Mouse (Mus musculus) forebrain, embryonic 11.5 days (tissue): Measurements from ENCODE around the gene Mctp2. TPM values are rescaled to one million over a fixed set of nuclear protein-coding genes. Genes with fewer than 3 reads are reported as not detected.

Experiments
- ATAC-seq: fragments of 200-750 bp; cut with Nextera tagmentation; replicated peaks from 2 replicates; pipeline ENCODE4 v1.8.0; 2017; ENCODE audit warnings: moderate TSS enrichment; ENCODE audit not compliant: low FRiP score
- DNase-seq: peaks from one replicate; pipeline ENCODE4 v3.0.0-alpha.2; 2017; ENCODE audit warnings: low spot score
- H3K27ac ChIP-seq: fragments of 300-500 bp; sonication (generic); 2 replicates; pipeline ENCODE4 v1.5.1; 2014; ENCODE audit warnings: low read depth, low read length
- H3K27me3 ChIP-seq: fragments of 300-500 bp; sonication (generic); 2 replicates; pipeline ENCODE4 v1.6.1; 2014; ENCODE audit warnings: mild to moderate bottlenecking, low read length, mixed read lengths; ENCODE audit not compliant: control insufficient read depth, insufficient read depth
- H3K36me3 ChIP-seq: fragments of 300-500 bp; sonication (generic); 2 replicates; pipeline ENCODE4 v1.6.1; 2014; ENCODE audit warnings: mild to moderate bottlenecking, low read length, moderate library complexity, mixed read lengths; ENCODE audit not compliant: control insufficient read depth, insufficient read depth
- H3K4me1 ChIP-seq: fragments of 300-500 bp; sonication (generic); replicated peaks from 2 replicates; pipeline ENCODE4 v1.6.1; 2014; ENCODE audit warnings: low read length, mixed read lengths; ENCODE audit not compliant: control insufficient read depth, insufficient read depth
- H3K4me2 ChIP-seq: fragments of 300-500 bp; sonication (generic); 2 replicates; pipeline ENCODE4 v1.6.1; 2014; ENCODE audit warnings: low read depth, mild to moderate bottlenecking, low read length, moderate library complexity, mixed read lengths; ENCODE audit not compliant: severe bottlenecking
- H3K4me3 ChIP-seq: fragments of 300-500 bp; sonication (generic); 2 replicates; pipeline ENCODE4 v1.5.1; 2014; ENCODE audit warnings: low read depth, low read length
- H3K9ac ChIP-seq: fragments of 300-500 bp; sonication (generic); 2 replicates; pipeline ENCODE4 v1.6.1; 2014; ENCODE audit warnings: low read length
- H3K9me3 ChIP-seq: fragments of 300-500 bp; sonication (generic); 2 replicates; pipeline ENCODE4 v1.6.1; 2016; ENCODE audit warnings: low read length, mixed read lengths; ENCODE audit not compliant: control insufficient read depth
- WGBS: fragments of 180-500 bp; shearing (Covaris S2); extraction: QIAGEN DNeasy Blood & Tissue Kit; methylation state at CpG from one replicate; pipeline ENCODE4 v1.1.7; 2014; 5-methylcytosine and 5-hydroxymethylcytosine counted together
- polyA plus RNA-seq: library from polyadenylated mRNA; unstranded; fragments of >200 nt; fragmentation: Nextera tagmentation; extraction: Ambion mirVana; gene quantifications from 2 replicates; pipeline ENCODE4 v1.2.1, GENCODE M21; 2014

Mctp2 gene
- polyA plus RNA-seq, 1 experiment from 2014 or later: 0.08 TPM

GRCm38 (mm10) chr7:72145726-72146520 lies 160.5 kb downstream of the Mctp2 start:
- ATAC-seq (no peak), DNase-seq (no peak)
- 80% methylated on average over 17 of the region's 17 CpGs for WGBS
- Histone ChIP-seq H3K4me1 (peaks cover 3% of the 10 kb centered on the region; the same call in 1 of the 2 replicates), H3K4me3 (no peak overlapping the region), H3K9ac (no peak overlapping the region), H3K36me3 (no peaks in the 10 kb centered on the region), H3K27ac (no peak overlapping the region), H3K27me3 (no peaks in the 10 kb centered on the region), H3K9me3 (no peaks in the 10 kb centered on the region), H3K4me2 (no peak overlapping the region)

DNA sequence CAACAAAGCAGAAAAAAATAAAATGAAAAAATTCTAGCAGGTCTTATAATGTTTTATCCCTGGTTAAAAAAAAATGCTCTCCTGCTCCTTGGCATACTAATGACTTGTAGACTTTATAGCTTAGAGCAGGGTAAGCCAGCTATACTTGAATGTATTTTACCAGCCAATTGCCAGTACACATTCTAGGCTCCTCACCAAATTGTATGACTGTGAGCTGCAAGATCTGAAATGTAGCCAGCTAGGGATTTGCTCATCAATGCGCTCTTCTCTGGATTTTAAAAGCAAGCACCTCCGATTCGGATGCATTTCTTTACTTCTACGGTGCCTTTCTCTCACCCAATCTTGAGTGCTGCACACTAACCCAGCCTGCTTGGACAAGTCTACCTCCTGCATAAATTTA lies 167.7 kb downstream of the Mctp2 start:
- Histone ChIP-seq H3K4me3 (no peak overlapping the region), H3K36me3 (no peaks in the 10 kb centered on the region), H3K27me3 (no peaks in the 10 kb centered on the region), H3K4me2 (no peak overlapping the region), H3K4me1 (no peaks in the 10 kb centered on the region), H3K9me3 (no peaks in the 10 kb centered on the region), H3K27ac (no peak overlapping the region), H3K9ac (no peak overlapping the region)
- 97% methylated on average over 4 of the region's 4 CpGs for WGBS
- ATAC-seq: no peak
- no peak for DNase-seq

DNA sequence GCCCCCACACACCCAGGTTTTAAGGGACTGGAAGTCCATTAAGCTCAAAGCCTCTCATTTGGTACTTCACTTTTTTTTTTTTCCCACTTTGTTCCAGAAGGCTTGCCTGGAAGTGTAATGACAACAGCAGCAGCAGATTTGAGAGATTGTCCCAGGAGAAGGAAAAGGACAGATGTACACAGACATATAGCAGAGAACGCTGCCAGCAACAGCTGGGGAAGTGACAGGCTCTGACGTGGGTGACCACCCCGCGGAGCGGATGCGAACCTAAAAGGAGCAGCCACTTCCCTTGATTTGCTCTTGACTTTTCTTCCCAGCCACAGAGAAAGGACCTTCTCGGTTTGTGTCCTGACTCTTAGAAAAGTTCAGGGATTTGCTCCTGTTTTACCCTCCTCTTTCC lies 185.4 kb downstream of the Mctp2 start:
- 80% methylated on average over 7 of the region's 7 CpGs for WGBS
- Histone ChIP-seq H3K4me1 (no peaks in the 10 kb centered on the region), H3K9ac (no peak overlapping the region), H3K4me3 (no peak overlapping the region), H3K36me3 (no peaks in the 10 kb centered on the region), H3K4me2 (no peak overlapping the region), H3K9me3 (no peaks in the 10 kb centered on the region), H3K27ac (no peak overlapping the region), H3K27me3 (no peaks in the 10 kb centered on the region)
- DNase-seq (no peak), ATAC-seq (no peak)

DNA sequence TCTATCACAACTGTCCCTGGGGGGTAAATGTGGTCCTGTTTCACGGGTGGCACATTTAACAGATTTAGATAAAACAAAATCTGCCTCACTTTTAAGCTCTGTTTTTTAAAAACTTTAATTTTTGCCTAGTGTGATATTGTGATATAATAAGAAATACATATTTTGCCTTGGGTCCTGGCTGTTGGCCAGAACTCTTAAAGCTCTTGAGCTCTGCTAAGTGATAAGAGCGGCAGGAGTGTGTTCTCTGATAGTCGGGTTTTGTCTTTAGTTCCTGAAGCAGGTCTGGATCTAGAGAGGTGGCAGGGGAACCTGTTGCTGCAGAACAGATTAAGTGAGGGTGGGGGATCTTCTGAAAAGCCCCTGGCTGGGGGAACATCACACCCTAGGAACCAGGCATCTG lies 186.7 kb downstream of the Mctp2 start:
- H3K36me3 ChIP-seq: no peaks in the 10 kb centered on the region
- H3K9ac ChIP-seq: no peak overlapping the region
- H3K27me3 ChIP-seq: no peaks in the 10 kb centered on the region
- no peaks in the 10 kb centered on the region for H3K4me1 ChIP-seq
- no peak overlapping the region for H3K27ac ChIP-seq
- H3K4me3 ChIP-seq: no peak overlapping the region
- H3K4me2 ChIP-seq: no peak overlapping the region
- ATAC-seq (no peak), DNase-seq (no peak)
- 88% methylated on average over 3 of the region's 3 CpGs for WGBS
- H3K9me3 ChIP-seq: no peaks in the 10 kb centered on the region

DNA sequence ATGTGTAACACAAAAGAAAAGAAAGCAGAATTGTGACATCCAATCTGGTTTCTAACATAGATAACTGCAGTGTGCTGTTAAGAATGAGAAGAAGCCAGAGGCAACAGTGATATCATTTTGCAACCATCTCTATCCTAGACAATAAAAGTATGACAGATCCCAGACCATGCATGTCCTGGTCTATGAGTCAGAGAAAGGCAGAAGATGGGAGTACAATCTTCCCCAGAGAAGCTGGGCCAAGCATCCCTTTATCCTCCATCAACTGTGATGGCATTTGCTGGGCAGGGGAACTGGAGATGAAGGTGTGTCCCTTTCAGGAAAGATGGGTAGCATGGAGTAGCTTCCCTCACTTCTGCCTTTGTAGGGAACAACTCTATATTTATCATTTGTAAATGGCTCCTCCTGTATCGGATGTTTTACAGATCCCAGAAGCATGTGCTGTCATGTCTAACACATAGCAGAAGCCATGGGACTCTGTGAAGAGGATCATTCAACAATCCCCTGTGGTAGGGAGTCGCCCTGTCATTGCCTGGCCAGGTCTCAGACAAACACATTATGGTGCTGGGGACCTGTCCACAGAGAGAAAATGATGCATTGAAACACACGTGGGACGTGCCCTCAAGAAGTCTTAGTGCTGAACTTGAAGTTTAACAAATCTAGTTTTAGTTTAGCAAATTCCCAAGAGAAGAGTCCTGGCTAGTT lies 188.9 kb downstream of the Mctp2 start:
- Histone ChIP-seq H3K4me1 (no peaks in the 10 kb centered on the region), H3K9ac (no peak overlapping the region), H3K4me2 (no peak overlapping the region), H3K27ac (no peak overlapping the region), H3K4me3 (no peak overlapping the region), H3K27me3 (no peaks in the 10 kb centered on the region), H3K9me3 (no peaks in the 10 kb centered on the region), H3K36me3 (no peaks in the 10 kb centered on the region)
- ATAC-seq: no peak
- DNase-seq: no peak
- 91% methylated on average over 4 of the region's 4 CpGs for WGBS

DNA sequence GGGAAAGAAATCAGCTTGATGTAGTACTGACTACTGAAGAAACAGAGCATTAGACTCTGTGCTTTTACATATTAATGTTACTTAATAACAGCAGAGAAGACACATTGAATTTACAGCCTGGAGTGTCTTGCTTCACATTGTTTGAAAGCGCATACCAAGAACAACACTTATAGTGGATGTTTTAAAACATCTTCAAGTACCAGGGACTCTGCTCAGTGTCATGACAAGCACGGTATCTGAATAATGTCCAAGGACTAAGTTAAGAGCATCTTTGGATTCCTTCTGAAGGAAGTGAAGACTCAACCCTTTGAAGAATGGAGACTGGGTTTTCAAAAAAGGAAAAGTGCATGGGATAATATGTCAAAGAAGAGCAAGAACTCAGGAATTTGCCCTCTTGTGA lies 191.3 kb downstream of the Mctp2 start:
- WGBS: 95% methylated on average over 2 of the region's 2 CpGs
- Histone ChIP-seq H3K4me3 (no peak overlapping the region), H3K9me3 (no peaks in the 10 kb centered on the region), H3K27ac (no peak overlapping the region), H3K27me3 (no peaks in the 10 kb centered on the region), H3K36me3 (no peaks in the 10 kb centered on the region), H3K4me2 (no peak overlapping the region), H3K4me1 (no peaks in the 10 kb centered on the region), H3K9ac (no peak overlapping the region)
- no peak for ATAC-seq
- DNase-seq: no peak

- ATAC-seq: no peak
Measured at GRCm38 (mm10) chr7:72110578-72110977, 195.8 kb downstream of the Mctp2 start.

DNA sequence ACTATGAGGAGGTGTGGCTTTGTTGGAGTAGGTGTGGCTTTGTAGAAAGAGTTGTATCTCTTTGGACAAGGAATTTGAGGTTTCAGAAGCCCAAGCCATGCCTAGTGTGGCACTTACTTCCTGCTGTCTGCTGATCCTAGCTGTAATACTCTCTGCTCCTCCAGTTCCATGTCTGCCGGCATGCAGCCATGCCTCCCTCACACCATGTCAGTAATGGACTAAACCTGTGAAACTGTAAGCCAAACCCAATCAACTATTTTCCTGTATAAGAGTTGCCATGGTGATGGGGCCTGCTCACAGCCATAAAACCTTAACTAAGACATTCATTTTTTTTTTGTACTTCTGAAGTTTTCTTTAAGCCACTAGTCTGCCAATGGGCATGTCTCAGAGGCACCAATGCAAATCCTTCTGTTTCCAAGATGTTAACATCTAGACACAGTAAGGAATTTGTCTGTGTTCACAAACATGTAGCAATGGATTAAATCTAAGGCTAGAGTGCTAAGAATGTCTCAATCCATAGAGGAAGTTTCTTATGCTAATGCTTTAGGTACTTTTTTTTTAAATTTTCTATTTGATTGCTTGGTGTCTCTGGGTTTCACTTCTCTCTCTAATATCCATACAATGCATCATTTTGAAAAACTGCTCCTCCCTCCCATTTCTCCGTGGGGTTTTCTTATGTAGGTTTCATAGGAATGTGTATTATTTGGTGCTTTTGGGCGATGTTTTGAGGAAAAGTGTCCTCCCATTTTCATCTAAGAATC lies 197.6 kb downstream of the Mctp2 start:
- Histone ChIP-seq H3K36me3 (no peaks in the 10 kb centered on the region), H3K27ac (no peak overlapping the region), H3K9ac (no peak overlapping the region), H3K27me3 (no peaks in the 10 kb centered on the region), H3K4me2 (no peak overlapping the region), H3K4me1 (no peaks in the 10 kb centered on the region), H3K4me3 (no peak overlapping the region), H3K9me3 (no peaks in the 10 kb centered on the region)
- ATAC-seq: no peak
- no peak for DNase-seq
- WGBS: 94% methylated on average over 3 of the region's 3 CpGs

More at GRCm38 (mm10) chr7:72110578-72110977, 195.8 kb downstream of the Mctp2 start:
- WGBS: 72% methylated on average over 6 of the region's 6 CpGs
- H3K9me3 ChIP-seq: no peaks in the 10 kb centered on the region
- H3K27ac ChIP-seq: no peak overlapping the region
- H3K9ac ChIP-seq: no peak overlapping the region
- no peak overlapping the region for H3K4me3 ChIP-seq
- no peak overlapping the region for H3K4me2 ChIP-seq
- no peaks in the 10 kb centered on the region for H3K27me3 ChIP-seq
- H3K4me1 ChIP-seq: no peaks in the 10 kb centered on the region
- H3K36me3 ChIP-seq: no peaks in the 10 kb centered on the region
- DNase-seq: no peak
